Mouse (Mus musculus): Measurements from ENCODE around the gene Trabd2b.

Gene Trabd2b

DNA sequence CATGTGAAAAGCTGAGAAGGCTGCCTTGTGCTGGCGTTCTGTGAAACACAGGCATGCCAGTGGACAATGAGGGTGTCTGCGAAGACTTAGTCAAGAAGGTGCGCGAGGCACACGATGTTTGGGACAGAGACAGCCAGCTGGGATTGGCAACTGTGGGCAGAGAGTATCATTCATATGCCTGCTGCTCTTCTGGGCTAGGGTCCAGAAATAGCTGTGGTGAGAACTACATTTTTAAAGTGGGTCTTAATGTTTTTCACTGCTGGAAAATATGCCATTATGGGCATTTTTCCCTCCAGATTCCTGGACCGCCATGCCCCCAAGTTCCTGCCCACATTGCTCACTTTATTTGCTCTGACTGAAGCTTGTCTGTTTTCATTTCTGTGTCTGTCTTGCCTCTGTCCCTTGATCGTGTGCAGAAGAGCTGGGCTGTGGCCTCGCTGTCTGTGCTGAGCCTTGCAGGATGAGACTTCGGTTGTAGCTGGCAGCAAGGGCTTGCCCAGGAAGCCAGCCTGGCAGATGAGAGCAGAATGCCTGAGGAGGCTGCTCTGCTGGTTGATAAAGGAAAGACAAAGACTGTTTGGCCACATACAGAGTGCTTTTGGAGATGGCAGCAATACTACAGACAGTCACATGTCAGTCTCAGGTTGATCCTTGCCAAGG, 42.0 kb downstream of the Trabd2b start:
- DNase-seq (ENCODE audit: low spot score): no peak

DNA sequence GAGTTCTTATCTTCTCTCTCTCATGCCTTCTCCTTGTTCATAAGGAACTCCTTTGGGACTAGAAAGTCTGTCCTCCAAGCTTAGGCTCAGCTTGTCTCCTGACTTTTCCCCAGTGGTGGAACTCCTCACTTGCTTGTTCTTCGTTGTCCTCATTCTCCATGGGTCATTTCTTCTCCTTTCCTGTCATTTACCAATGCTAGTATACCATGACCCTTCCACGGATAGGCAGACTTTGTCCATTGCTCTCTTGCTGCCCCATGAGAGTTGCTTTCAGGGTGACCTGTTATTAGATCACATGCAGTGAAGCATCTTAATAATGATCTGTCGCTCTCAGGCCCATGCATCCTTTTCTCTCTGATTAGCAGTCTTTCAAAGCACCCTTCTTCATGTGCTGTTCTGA, 46.6 kb downstream of the Trabd2b start:
- DNase-seq (ENCODE audit: low spot score): no peak

DNA sequence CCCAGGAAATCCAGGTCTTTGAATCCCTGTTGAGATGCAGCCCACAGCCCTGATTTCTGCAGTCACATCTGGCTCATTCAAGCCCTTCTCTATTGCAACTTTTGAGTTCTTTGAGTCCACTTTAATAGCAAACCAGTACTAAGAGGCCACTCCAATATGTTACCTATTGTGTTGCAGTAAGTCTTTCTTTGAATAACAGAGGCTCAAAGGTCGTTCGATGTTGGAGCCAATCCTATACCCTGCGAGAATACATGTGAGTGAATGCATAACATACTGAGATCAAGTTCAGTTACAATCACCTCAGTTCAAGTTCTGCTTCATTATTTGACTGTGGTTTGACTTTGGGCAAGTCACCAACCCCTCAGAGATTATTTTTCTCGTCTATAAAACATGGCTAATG, 47.5 kb downstream of the Trabd2b start:
- DNase-seq (ENCODE audit: low spot score): no peak

GRCm38 (mm10) chr4:114454495-114455186, 48.1 kb downstream of the Trabd2b start:
- no peak for DNase-seq (ENCODE audit: low spot score)

DNA sequence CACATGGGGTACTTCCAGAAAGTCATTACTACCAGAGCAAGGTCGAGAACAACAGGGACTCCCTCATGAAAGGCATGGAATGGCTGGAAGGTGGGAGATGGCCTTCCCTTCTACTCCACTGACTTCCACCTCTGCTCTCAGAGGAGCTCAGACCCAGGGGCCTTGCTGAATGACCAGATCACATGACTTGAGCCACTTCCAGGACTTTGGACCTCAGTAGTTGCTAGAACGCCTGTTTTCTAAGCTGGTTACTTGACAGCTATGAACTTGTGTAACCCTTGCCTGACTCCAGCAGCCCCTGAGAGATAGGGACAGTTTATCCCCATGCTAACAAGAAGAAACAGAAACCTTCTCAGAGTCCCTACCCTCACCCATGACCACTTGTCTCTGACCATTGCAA, 50.6 kb downstream of the Trabd2b start:
- DNase-seq (ENCODE audit: low spot score): no peak

DNA sequence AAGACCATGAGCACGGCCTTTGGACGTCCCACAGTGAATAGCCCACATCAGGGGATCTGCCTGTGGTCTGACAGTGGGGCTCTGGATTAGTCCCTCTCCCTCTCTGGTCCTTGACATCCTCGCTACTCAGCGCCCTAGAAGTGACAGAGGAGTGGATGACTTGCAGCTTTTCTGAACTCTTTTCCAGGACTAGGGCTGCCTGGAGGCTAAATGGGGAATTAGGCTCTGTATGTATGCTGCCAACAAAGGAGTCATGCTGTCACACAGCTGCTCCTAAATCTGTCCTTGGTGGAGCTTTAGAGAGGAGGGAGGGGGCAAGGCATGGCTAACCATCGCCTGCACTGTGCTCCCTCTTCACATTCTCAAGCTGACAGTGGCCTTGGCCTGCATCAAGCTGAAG, 53.1 kb downstream of the Trabd2b start:
- DNase-seq (ENCODE audit: low spot score): no peak

DNA sequence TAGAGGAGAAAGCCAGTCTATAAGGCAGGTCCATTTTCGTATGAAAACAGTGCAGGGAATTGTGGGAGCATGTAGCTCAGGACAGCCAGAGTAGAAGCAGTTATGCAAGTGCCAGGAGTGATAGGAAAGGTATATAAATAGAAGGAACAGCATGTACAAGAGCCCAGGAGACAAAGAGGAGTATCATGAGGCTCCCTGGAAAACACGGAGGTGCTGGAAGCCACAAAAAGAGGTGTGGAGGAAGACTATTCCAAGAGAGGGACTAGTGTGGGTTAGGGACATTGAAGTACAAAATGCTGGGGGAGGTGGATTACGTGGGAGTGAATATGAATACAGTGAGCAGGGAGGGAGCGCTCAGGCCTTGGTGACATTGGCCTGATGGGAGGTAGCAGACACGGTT, 53.9 kb downstream of the Trabd2b start:
- DNase-seq (ENCODE audit: low spot score): no peak

- no peak for DNase-seq (ENCODE audit: low spot score)
These were observed 54.6 kb downstream of the Trabd2b start for GRCm38 (mm10) chr4:114461093-114461492.

DNA sequence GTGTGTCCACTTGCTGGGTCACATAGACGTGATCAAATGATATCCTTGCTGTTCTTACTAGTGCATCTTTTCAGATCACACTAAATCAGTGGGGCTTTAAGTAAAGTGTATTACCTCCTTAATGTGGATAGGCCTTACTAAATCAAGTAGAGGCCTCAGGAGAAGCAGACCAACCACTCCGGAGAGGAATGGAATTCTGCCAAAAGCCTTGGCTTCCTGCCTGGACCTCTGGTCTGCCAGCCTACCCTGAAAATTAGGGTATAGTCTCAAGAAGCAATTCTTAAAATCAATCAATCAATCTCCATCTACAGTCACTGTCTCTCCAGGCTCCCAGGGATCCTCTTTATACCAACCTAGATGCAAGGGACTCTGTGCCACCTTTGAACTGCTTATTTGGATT, 59.1 kb downstream of the Trabd2b start:
- DNase-seq (ENCODE audit: low spot score): no peak

DNA sequence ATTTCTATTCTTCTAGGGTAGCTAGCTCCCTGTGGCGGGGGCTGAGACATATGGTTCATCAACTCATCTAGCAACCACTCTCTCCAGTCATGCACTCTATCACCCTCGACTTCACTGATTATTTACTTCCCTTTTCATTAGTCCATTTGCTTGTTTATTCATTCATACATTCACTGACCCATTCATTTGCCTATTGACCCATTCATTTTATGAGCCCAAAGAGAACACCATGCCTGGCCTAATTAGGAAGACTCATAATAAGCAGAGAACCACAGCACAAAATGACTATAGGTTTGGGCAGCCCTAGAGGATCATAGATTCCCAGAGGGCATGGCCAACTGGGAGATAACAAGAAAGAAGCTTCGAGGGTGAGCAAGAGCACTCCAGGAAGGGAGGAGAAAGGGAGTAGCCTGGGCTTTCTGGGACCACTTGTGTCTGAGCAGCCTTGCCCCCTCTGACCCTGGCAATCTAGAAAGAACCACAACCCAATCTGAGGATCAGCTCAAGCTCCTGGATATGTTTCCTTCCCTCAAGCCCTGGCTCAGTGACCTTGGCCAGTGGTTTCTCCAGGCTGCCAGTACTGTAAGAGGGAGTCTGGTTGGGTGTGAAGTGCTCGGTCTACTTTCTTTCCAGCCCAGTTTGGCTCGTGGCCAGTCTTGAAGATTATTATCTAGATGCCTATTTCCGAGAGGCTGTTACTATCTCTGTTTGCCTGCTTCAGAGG, 61.0 kb downstream of the Trabd2b start:
- DNase-seq (ENCODE audit: low spot score): no peak

- no peak for DNase-seq (ENCODE audit: low spot score)
These were observed 61.5 kb downstream of the Trabd2b start for GRCm38 (mm10) chr4:114468095-114468429.

DNA sequence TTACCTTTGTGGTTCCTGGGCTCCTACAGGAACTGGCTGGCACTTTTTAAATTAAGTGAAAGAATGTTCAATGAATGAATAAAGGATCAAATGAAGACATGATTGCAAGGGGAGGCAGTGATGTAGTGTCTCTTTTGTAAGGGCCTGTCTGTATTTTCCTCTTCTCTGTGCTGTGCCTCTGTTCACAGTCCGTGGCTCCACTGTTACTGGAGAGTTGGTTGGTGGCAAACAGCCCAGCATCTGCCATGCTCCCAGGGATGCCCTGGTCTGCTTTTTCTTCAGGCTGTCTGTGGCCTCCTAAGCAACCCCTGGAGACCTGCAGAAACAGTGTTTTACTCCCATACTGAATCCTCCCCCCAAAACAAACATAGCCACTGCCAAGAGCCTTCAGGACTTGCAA, 63.4 kb downstream of the Trabd2b start:
- no peak for DNase-seq (ENCODE audit: low spot score)

DNA sequence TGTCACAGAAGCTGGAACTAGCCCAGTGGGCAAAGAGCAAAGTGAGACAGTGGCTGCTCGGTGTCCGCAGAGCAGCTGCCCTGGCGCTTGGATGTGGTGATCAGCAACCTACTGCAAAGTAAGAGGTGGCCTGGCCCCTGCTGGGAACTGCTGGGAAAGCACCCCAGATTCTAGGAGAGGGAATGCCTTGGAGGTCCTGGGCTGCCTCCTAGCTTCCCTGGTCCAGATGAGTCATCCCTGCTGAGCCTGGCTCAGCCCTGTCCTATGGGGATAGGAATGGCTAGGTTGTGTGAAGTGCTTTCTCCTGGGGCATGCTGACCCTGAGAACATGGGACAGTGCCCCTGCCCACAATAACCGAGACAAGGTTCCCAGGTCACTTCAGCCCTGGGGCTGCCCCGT, 65.6 kb downstream of the Trabd2b start:
- no peak for DNase-seq (ENCODE audit: low spot score)

DNA sequence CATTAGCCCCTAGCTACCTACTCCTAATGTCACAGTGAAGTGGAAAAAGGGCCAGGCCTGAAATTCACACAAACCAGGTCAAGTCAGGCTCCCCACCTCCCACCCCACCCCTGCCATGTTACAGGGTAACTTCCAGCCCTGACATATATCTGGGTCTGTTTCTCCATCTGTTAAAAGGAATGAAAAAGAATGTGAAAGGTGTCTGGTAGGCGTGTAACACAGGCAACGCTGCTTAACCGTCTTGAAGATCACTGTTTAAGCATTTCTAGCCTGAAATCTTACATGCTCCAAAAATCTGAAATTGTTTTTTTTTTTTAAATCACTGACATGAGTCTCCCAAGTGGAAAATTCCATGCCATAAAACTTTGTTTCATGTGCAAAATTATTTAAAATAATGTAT, 69.8 kb downstream of the Trabd2b start:
- no peak for DNase-seq (ENCODE audit: low spot score)

- DNase-seq (ENCODE audit: low spot score): no peak
These were observed 70.7 kb downstream of the Trabd2b start for GRCm38 (mm10) chr4:114477082-114477771.

- DNase-seq (ENCODE audit: low spot score): no peak
These were observed 75.0 kb downstream of the Trabd2b start for GRCm38 (mm10) chr4:114481518-114481917.

DNA sequence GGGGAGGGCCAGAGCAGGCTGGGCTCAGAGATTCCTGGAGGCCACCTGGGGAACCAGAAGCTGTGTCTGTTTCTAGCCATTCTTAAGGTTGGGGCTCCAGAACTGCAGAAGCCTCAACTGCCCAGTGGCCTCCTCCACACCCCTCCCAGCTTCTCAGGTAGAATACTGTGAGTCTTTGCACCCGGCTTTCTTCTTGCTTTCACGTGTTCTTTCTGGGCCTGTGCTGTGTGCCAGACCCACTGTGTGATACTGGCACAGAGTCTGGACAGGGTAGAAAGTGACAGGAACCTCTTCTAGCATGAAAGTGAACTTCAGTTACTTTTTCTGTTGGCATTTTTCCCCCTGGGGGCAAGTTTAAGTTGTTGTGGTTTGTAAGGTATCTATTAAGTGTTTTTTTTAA, 77.6 kb downstream of the Trabd2b start:
- no peak for DNase-seq (ENCODE audit: low spot score)

DNA sequence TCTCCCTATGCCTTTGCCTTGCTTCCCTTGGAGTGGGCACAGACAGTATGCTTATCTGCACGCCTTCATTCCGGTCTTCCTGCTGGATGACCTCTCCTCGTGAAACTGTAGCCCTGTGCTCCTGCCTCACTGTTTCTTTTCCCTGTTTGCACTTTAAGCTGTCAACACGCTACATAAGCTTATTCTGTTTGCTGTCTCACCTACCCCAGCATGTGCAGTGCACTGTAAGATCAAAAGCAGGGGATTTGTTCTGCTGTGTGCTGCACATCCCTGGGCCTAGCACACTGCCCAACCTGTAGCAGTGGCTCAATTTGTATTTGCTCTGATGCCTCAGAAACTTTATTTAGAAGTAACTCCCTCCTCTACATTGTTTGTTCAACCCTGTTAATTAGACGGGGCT, 79.5 kb downstream of the Trabd2b start:
- DNase-seq (ENCODE audit: low spot score): no peak

GRCm38 (mm10) chr4:114486885-114487531, 80.5 kb downstream of the Trabd2b start:
- no peak for DNase-seq (ENCODE audit: low spot score)

GRCm38 (mm10) chr4:114487701-114488100, 81.2 kb downstream of the Trabd2b start:
- DNase-seq (ENCODE audit: low spot score): no peak

- DNase-seq (ENCODE audit: low spot score): no peak
These were observed 85.6 kb downstream of the Trabd2b start for GRCm38 (mm10) chr4:114492157-114492556.

DNA sequence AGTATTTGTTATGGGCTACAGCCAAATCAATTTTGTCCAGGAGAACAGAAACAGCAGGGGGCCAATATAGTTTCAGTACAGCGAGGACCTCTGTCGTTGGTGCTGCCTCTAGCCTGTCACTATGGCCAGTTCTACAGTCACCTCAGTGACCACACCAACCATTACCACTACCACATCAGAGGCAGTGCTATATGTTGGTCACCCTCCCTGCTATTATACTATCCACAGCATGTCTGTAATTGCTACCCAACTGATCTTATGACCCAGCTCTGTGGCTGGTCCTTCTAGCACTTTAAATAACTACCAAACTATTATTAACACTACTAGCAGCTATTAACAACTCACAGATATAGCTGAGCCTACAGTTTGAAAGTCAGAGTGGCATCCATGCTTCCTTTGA, 87.5 kb downstream of the Trabd2b start:
- DNase-seq (ENCODE audit: low spot score): no peak
